Mouse (Mus musculus) brain, embryonic 14.5 days (tissue): ENCODE results near the gene H2-Eb1.

Experiments used
- CTCF ChIP-seq: fragments of 200-500 bp; IDR thresholded peaks from 2 replicates; pipeline ENCODE4 v1.5.1; 2012; ENCODE audit warnings: inconsistent platforms, mild to moderate bottlenecking, moderate library complexity, borderline replicate concordance; ENCODE audit not compliant: insufficient read depth, insufficient read length; ENCODE audit errors: extremely low read depth
- POLR2A ChIP-seq: fragments of 200-500 bp; IDR thresholded peaks from 2 replicates; pipeline ENCODE4 v1.6.1; 2012; ENCODE audit warnings: mild to moderate bottlenecking, inconsistent platforms, borderline replicate concordance; ENCODE audit not compliant: poor library complexity, insufficient read depth, insufficient read length, severe bottlenecking; ENCODE audit errors: extremely low read depth

DNA sequence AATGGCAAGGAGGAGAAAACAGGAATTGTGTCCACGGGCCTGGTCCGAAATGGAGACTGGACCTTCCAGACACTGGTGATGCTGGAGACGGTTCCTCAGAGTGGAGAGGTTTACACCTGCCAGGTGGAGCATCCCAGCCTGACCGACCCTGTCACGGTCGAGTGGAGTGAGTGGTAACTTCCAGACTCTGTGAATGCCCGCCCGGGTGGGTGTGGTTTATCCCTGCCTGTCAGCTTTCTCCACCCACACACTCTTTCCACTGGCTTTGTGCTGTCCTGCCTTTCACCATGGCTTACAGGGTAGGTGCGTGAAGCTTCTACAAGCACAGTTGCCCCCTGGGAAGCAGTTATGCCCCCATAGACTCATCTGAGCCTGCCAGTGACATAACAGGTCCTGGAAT lies 8.6 kb downstream of the H2-Eb1 start:
- TF ChIP-seq POLR2A (no peak), CTCF (no peak)
